Mouse (Mus musculus): ENCODE results near the gene 4931422A03Rik.

Gene 4931422A03Rik

DNA sequence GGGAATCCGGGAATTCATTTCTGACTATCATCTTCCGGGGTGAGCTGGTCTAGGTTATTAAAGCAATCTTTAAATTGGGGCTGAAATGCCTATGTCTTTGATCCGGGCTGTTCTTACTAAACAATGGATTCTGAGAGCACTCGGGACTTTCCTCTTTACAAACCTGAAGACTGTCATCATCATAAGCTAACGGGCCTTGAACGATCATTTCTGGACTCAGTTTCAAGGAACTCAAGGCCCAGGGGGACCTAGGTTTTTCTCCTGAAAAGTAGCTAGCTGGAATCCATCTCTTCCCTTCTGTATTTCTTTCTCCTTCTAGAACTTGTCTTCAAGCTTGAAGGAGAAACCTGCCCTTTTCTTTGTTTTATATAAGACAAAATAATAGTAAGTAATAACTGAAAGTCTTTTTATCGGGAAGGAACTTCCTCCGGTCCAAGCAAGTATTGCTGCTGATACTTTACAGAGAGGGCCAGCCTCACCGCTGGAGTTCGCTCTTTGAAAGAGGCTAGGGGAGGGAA lies 59.2 kb downstream of the 4931422A03Rik start:
- no peak for DNase-seq

DNA sequence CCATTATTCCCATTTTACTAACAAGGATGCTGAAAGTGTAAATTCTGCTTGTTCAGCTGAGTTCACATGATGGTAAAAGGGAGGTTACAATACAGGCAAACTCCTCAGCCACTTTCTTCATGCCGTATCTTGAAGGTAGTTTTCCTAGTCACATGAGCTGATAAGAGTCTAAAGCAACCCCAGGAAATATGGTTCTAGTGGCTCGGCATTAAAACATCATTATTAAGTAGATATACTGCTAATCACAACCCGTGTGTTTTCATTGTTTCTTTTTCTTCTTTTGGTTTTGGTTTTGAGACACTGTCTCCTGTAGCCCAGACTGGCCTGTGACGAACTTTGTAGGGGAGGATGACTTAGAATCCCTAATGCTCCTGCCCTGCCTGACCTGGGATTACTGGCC lies 60.0 kb downstream of the 4931422A03Rik start:
- no peak for DNase-seq

DNA sequence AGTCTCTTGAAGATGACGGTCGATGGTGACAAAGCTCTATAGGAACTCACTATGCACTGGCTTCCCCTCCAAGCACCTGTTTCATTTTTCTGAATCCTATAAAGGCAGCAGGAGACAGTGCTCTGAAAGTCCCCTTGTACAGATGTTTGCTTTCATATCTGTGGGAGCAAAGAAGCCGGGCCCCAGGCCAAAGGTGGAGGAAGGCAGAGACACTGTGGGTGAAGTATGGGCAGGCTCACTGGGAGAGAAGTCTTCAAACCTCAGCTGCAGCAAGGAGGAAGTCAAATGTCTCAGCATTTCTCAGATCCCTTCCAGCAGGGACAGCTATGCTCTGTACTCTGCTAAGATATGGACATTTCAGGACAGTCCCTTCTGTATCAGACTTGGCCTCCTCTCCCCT lies 62.8 kb downstream of the 4931422A03Rik start:
- no peak for DNase-seq

DNA sequence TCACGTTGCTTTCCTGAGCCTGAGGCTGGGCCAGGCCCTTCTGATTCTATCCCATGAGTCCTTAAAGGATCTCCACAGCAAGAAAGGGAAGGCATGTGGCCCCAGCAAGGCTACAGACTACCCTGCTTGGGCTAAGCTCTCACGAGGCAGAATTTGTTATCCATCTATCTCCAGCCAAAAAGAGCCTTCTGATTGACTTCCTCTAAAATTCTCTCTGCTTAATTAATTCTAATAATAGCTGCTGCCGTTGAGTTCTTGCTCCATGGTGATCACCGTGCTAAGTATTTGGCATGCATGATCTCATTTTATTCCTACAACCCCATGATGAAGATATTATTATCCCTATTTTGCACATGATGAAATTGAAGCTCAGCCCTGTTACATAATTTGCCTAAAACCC lies 65.8 kb downstream of the 4931422A03Rik start:
- DNase-seq, result no peak

DNA sequence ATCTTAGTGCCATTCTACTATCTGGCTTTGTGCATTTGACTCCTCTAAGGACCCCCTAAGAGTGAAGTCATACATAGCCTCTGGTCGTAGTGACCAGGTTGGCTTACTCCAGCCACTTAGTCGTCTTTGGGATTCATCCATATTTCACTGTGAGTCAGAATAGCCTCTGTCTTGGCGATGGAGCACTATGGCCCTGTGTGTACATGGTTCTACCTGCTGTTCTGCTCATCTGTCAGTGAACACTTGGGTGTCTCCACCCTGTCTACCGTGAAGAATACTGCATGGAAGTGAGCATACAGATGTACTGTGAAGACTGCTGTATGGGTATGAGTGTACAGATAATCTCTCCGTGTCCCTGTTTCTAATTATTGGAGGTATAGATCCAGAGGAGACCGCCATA lies 68.6 kb downstream of the 4931422A03Rik start:
- no peak for DNase-seq

DNA sequence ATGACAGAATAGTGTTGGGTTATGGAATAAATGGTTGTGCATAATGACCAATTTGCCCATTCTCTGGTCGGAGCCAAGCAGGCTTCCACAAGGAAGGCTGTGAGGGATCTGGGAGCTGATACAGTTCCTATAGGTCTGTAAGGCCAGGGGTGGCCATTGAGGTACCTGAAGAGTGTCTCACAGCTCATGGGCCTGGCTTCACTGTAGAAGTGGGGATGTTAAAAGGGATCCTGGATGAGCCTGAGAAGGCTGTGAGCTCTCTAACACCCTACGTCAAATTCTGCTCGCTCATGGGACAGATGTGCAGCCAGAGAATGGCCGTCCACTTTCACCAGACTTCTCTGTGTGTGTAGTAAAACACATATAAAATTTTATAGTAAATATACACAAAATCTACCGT lies 69.1 kb downstream of the 4931422A03Rik start:
- no peak for DNase-seq

DNA sequence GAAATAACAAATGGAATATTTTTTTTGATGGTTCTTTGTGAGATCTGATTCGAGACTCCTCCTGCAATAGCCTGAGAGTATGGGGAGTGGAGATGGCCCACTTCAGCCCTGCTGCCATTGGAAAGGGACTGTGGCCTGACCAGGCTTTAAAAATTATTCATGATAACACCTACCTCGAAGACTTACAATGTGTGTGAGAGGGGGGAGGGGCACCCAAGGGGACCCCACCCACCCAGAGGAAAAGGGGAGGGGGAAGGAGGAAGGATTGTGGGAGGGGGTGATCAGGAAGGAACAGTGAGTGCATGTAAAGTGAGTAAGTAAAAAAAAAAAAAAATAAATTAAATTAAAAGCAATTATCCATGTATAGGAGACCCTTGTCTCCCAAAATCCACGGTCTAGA lies 69.5 kb downstream of the 4931422A03Rik start:
- no peak for DNase-seq

DNA sequence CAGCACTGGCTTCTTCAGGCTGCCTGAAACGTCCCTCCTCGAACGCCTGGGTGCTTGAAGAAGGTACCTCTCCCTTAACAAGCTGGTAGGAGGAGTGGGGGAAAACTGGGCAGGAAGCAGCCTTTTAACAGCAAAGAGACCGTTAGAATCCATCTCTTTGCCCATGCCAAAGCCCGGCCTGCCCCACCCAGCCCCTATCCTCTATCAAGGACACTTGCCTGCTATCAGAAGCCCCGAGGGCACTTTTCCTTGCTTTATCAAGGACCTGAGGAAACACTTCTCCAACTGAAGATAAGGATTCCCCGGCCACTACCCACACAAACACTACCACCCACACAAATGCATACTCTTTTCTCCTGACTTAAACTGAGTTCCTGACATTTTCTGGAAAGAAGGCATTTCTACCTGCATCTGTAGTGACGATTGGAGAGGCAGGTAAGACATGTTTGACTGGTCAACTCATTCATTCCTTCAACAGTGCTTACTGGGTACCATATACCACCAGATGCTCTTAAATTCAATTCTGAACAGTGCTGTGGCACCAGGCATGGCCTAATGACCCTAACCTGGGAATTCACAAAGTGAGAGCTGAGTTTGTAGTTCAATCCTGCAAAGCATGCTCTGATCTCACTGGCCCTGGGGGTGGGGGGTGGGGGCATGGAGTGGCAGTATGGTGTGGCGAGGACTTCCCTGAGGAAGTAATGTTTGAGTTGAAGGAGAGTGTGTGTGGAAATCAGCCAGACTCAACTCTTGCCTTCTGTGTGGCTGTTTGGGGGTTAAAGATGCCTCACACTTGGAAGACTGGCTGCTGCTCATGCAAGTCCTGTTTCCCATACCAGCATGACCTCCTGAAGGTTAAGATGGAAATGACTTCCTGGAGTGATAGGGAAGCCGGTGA lies 70.3 kb downstream of the 4931422A03Rik start, which contains the start of gene Lmo2:
Gene Lmo2, plus strand, starts transcription at position 338 of the 898 bp plus-strand sequence.
- no peak for DNase-seq

DNA sequence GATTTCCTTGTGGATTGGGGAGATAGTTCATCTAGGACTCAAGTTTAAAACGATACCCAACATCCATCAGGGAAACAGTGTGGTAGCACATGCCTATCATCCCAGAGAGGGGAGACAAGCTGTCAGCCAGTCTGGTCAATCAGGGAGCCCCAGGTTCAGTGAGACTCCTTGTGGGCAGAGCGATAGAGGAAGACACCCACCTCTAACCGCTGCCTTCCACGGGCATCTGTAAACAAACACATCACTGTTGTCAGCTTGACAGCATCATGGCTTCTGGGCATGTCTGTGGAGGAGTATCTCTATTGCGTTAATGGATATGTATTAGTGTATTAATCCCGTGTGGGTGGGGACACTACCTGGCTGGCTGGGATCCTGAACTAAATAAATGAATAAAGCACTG lies 71.3 kb downstream of the 4931422A03Rik start:
- no peak for DNase-seq

DNA sequence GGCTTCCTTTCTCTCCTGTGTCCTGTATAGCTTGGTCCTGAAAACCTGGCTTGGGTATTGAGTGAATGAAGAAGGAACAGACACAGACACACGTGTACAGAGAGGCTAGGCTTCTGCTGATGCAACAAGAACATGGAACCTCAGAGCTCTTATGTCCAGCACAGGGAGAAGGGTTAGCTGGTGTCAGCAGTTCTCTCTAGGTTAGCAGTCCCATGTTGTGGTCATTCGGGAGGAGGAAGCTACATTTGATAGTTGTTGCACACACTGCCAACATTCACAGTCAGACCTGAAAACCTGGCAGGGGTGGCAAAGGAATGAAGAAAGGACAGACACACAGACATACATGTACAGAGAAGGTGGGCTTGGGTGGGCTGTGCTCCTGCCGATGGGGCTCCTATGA lies 72.4 kb downstream of the 4931422A03Rik start:
- DNase-seq, result no peak

DNA sequence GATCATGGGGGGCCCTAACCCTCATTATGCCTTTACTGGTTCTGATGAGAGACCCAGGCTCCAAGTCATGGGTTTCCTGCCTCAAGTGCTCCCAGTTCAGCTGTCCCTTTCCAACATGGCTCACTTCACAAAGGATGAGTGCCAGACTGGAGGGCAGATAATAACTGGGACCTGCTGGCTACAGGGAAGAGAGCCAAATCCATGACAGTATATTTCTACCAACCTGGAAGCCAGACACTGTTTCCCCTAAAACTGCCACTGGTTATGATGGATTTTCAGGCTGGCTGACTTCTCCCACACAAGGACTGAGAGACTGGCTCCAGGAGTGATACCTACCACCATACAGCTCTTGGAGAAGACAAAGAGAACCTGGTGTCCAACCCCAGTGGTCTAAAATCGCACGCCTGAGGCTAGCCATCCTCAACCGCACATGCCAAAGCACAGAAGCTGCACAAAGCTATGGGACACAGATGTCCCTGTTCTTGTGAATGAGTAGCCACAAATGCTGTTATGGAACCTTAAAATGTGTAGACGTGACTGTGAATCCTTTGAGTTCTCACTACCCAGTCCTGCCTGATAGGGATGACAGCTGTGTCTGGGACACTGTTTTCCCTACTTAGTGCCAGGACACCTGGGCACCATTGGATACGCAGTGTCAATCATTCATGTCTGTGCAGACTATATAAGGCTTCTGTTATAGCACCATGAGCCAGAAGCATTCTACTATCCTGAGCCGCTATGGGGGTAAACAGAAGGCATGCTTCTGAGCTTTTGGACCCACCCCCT lies 74.9 kb downstream of the 4931422A03Rik start:
- DNase-seq, result no peak

DNA sequence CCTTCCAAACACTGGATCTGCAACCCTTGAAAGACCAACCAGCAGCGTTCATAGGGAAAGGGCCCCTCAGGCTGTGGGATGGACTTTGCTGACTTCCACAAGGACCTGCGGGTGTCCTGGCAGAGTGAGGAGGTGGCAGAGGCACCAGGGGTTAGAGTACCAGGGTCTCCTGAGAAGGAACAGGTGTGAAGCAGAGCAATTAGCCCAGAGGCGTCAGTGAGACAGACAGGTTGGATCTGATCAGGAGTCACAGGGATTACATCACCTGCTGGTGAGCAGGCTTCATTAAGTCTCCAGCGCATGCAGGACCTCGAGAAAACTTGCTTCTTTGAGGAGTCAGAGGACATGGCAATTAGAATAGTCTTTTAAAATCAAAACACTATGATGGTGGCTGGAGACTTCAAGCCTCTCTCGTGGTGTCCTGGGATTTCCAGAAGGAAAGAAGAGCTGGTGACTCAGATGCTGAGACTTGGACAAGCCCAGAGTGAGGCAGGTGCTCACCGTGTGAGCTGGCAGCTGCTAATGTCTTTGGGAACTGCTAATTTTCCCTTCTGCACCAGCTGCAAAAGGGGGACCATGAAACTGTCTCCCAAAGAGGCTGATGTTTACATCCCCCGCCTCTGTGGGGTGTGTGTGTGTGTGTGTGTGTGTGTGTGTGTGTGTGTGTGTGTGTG lies 80.0 kb downstream of the 4931422A03Rik start:
- no peak for DNase-seq

DNA sequence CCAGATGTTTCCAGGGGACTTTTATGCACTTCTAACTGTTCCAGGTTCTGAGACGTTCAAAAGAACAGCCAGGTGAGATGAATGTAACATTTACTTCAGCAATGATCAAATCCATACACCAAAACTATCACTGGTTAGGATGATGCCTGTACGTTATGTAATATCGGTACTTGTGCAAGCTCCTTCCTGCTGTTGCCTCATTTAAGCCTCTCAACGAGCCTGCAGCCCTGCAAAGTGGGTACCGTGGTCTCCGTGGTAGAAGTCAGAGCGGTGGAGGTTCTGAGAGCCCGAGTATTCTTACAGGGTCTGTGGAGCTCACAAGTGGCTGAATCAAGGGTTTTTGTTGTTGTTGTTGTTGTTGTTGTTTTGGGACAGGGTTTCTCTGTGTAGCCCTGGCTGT lies 81.3 kb downstream of the 4931422A03Rik start:
- DNase-seq, result no peak

DNA sequence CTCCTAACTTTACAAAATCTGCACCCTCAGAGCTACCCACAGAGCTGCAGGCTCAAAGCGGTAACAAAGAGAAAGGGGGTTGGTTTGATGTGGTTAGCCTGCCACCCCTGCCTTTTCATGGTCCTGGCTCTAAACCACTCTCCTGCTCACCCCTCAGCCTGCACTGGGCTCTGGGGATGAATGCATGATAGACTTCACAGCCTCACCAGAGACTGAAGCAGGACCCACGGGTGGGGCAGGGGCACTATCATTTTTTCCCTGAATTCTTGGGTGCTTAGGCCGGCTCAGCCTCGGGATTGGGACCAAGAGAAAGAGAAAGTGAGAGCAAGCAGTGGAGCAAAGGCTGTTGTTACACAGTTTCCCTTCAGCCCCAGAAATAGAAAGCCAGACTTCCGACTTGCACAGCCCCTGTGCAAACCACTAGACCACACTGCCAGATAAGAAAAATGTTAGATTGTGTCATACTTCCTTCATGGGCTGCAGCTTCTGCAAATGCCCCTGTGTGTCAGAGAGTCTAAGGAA lies 82.5 kb downstream of the 4931422A03Rik start:
- no peak for DNase-seq

DNA sequence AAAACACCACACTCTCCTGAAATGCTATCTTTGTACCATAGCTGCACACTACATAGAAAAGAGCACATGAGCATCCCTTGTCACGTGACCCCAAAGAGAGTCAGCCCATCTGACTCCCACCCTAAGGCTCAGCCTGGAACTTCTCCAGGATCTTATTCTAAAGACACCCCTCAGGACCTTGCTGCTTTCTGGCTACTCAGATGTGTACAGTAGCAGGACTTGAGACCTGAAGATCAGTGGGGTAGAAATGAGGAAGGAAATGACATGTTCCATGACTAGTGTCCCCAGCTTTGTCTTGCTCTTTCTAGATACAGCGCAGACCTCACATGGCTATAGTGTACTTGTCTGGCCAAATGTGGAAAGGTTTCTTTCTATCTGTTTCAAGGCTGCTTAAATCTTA lies 83.3 kb downstream of the 4931422A03Rik start:
- no peak for DNase-seq

DNA sequence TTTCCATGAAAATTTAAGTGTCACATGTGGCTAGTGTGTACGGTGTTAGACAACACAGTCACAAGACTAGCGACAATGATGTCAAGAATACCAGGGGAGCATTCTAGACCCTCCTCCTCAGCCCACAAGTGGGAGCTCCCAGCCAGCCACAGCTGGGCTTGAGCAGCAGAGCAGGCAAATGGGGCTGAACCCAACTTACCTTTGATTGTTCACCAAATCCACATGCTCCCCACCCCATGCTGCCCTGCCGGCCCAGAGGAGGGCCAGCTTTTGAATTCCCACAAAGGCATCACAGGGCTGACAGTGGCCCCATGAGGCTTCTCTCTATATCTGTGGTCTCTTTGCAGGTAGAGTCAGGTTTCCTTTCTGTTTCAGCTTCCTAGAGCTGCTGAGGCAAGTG lies 87.1 kb downstream of the 4931422A03Rik start:
- DNase-seq, result no peak

DNA sequence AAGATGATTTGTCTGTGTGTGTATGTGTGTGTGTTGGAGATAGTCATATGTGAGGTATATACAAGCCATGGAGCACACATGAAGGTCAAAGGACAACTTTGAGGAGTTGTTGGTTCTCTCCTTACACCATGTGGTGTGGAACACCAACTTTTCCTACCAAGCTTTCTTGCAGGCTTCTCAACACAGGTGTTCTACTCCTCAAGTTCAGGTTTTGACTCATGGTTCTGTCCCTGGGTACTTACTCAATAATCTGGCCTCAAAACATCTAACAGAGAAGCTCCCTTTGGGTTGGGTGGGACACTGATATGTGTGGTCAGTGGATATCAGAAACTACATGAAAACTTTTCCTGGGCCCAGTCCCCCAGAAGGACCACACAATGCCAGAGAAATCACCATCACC lies 89.2 kb downstream of the 4931422A03Rik start:
- no peak for DNase-seq

DNA sequence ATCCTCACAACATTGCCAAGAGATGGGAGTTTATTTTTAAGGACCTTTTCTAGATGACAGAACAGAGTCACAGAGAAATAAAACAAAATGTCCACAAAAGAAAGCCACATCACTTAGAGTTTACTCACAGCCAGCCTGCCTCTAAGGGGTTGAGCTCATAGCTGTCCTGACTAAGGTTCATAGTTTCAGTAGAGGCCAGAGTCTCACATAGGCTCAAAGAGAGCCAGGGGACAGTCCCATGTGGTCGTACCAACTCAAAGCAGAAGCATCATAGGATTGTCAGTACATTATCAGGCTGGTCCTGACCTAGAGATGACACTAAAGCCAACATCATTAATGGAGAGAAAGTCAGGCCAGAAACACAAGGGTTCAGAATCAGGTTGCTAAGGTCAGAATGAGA lies 89.6 kb downstream of the 4931422A03Rik start:
- DNase-seq, result no peak

DNA sequence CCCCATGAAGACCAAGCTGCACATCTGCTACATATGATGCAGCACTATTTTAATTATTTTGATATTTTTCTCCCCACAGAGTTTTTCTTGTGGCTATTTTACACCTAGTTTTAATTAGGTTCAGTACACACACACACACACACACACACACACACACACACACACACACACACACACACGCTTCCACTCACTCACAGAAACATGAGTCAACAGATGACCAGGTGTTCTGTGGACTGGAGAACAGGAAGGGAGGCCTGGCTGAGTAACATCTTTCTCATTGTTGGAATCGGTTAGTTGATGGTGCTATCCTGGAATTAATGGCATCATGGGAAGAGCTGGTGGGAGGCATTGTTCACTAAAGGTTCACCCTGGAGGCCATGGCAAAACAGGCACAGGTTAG lies 90.5 kb downstream of the 4931422A03Rik start:
- no peak for DNase-seq

DNA sequence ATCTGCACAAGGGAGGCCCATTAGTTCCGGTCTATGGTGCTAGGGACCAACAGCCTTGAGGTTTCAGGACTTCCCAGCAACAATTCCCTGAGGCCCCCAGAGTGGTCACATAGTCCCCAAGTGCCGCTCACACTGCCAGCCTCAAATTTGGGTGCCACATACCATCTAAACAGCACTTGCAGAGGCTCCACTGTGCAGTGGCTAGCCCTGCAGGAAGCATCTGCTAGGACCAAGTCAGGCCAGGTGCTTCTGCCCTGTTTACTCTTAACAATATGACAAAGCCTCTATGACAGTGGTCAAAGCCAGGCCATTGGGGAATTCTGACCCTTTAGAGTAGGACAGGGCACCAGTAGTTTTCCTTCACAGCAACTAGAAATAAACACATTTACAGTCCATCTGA lies 91.5 kb downstream of the 4931422A03Rik start:
- DNase-seq, result no peak

DNA sequence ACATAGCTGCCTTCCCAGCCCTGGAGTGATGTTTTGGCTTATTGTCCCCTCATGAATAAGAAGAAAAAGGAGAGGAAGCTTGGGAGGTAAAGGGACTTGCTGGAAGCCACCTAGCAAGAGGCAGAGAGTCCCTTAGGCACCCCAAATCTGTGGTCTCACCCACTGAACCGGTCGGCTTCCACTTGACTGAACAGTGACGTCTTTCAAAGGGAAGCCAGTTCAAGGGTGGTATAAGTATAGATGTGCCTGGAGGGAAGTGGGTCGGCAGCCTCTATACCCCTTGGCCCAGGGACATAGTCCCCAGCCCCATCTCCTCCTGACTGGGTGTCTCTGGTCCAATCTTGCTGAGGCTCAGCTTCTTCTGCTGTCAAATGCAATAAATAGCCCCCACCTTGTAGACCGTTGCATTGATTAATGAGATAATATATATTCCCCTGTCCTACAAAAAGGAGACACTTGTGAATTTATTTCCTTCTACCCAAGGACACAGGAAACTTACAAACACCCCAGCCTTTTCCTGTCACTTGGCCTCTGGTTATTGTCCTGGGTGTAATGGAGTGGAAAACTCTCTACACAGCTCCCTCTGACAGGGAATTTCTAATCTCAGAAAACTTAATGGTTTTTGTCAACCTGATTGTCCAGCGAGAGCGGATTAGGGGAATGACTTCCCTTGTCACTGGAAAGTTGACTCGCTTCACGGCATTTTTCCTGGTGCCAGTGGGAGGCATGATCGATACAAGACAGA lies 92.3 kb downstream of the 4931422A03Rik start:
- peak; percentile 4 to 38 for DNase-seq

DNA sequence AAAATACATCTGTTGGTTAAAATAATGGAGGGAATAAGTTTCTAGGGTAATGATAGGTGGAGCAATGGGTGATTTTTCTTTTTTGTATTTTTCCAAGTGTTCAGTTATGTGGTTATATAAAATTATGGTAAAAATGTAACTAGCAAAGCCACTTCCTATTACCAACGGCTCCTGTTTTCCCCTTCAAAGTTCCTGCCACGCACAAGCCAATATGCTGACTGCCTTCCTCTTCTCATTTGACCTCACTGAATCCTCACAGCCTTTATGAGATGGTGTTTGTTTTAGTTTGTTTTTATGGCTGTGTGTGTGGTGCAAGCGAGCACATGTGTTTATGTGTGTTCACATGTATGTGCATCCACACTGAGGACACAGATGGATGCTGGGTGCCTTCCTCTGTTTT lies 93.5 kb downstream of the 4931422A03Rik start:
- DNase-seq, result no peak

All from kidney, adult 8-10 months (tissue).